Mouse (Mus musculus) stomach, embryonic 16.5 days (tissue): Measurements from ENCODE around the gene Ank2. TPM values are rescaled to one million over a fixed set of nuclear protein-coding genes. Genes with fewer than 3 reads are reported as not detected.

Experiments used
- ATAC-seq: fragments of 200-750 bp; cut with Nextera tagmentation; 2 replicates; pipeline ENCODE4 v1.8.0; 2017; ENCODE audit warnings: moderate number of reproducible peaks, moderate TSS enrichment; ENCODE audit not compliant: insufficient read depth, low FRiP score
- H3K27ac ChIP-seq: fragments of 300-500 bp; sonication (generic); 2 replicates; pipeline ENCODE4 v1.5.1; 2014; ENCODE audit warnings: low read length
- H3K27me3 ChIP-seq: fragments of 300-500 bp; sonication (generic); 2 replicates; pipeline ENCODE4 v1.6.1; 2014; ENCODE audit warnings: low read length, control low read depth, mixed read lengths; ENCODE audit not compliant: control insufficient read depth, insufficient read depth
- H3K36me3 ChIP-seq: fragments of 300-500 bp; sonication (generic); 2 replicates; pipeline ENCODE4 v1.6.1; 2014; ENCODE audit warnings: low read length; ENCODE audit not compliant: control insufficient read depth, insufficient read depth
- H3K4me1 ChIP-seq: fragments of 300-500 bp; sonication (generic); 2 replicates; pipeline ENCODE4 v1.6.1; 2014; ENCODE audit warnings: low read length, control low read depth, mixed read lengths; ENCODE audit not compliant: control insufficient read depth, insufficient read depth
- H3K4me2 ChIP-seq: fragments of 300-500 bp; sonication (generic); 2 replicates; pipeline ENCODE4 v1.6.1; 2014; ENCODE audit warnings: low read depth, low read length, mixed read lengths
- H3K4me3 ChIP-seq: fragments of 300-500 bp; sonication (generic); replicated peaks from 2 replicates; pipeline ENCODE4 v1.5.1; 2014; ENCODE audit warnings: mild to moderate bottlenecking, low read length
- H3K9ac ChIP-seq: fragments of 300-500 bp; sonication (generic); 2 replicates; pipeline ENCODE4 v1.6.1; 2014; ENCODE audit warnings: low read length
- H3K9me3 ChIP-seq: fragments of 300-500 bp; sonication (generic); replicated peaks from 2 replicates; pipeline ENCODE4 v1.6.1; 2016; ENCODE audit warnings: low read length, control low read depth; ENCODE audit not compliant: control insufficient read depth
- WGBS: fragments of 180-500 bp; shearing (Covaris S2); extraction: QIAGEN DNeasy Blood & Tissue Kit; methylation state at CpG from one replicate; pipeline ENCODE4 v1.1.7; 2014; 5-methylcytosine and 5-hydroxymethylcytosine counted together
- polyA plus RNA-seq: library from polyadenylated mRNA; unstranded; fragments of >200 nt; fragmentation: Nextera tagmentation; extraction: Ambion mirVana; gene quantifications from 2 replicates; pipeline ENCODE4 v1.2.1, GENCODE M21; 2015

Ank2 gene
- polyA plus RNA-seq, 1 experiment from 2014 or later = 40.0 TPM

DNA sequence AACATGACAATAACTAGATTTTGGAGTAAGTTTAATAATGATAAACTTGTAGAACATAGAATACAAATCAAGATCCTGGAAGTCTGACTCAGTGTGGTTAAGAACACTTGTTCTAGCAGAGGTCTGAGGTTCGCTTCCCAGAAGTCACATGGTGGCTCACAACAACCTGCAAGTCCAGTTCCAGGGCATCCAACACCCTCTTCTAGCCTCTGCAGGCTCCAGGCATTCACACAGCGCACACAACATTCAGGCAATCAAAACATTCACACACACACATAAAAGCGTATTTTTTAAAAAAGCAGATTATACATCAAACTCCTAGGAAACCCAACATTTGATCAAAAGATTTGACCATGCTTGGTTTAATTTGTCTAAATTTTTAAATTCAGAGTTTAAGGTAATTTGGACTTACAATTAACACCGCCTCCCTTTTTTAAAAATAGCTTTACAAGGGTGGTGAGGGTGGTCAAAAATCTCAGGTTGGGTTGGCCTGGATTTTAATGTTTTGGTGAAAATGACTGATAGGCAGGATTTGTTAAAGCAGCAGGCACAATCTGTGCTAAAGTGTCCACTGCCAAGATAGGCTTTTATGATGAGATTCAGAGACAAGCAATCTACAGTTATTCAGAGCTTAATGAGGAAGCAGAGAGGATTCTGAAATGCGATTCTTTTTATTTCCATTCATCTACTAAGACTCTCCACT lies 310.9 kb downstream of the Ank2 start:
- 82% methylated on average over 5 of the region's 5 CpGs for WGBS
- Histone ChIP-seq H3K9ac (no peak overlapping the region), H3K4me1 (no peaks in the 10 kb centered on the region), H3K36me3 (no peaks in the 10 kb centered on the region), H3K9me3 (no peaks in the 10 kb centered on the region), H3K4me3 (no peak overlapping the region), H3K27ac (no peak overlapping the region), H3K27me3 (no peaks in the 10 kb centered on the region), H3K4me2 (no peak overlapping the region)
- no peak for ATAC-seq

- no peak overlapping the region for H3K4me3 ChIP-seq
- 76% methylated on average over 2 of the region's 2 CpGs for WGBS
- no peaks in the 10 kb centered on the region for H3K27me3 ChIP-seq
- no peak for ATAC-seq
- no peaks in the 10 kb centered on the region for H3K9me3 ChIP-seq
- H3K9ac ChIP-seq = no peak overlapping the region
- no peaks in the 10 kb centered on the region for H3K36me3 ChIP-seq
- H3K4me1 ChIP-seq = no peaks in the 10 kb centered on the region
- no peak overlapping the region for H3K27ac ChIP-seq
- H3K4me2 ChIP-seq = no peak overlapping the region
These were observed 312.1 kb downstream of the Ank2 start for GRCm38 (mm10) chr3:127187081-127187480.

DNA sequence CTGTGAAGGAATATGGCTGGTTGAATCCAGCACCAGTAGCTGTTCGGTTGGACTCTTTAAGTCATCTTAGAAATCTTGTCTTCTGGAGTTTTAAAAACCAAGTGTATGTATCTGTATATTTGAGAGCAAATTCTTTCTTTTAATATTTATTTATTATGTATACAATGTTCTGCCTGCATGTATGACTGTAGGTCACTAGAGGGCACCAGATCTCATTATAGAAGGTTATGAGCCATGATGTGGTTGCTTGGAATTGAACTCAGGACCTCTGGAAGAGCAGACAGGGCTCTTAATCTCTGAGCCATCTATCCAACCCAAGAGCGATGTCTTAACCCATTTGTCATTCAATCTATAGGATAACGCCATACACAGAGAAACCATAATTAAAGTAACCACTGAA lies 312.9 kb downstream of the Ank2 start:
- H3K9me3 ChIP-seq = no peaks in the 10 kb centered on the region
- H3K4me2 ChIP-seq = no peak overlapping the region
- H3K9ac ChIP-seq = no peak overlapping the region
- no peak for ATAC-seq
- H3K4me1 ChIP-seq = no peaks in the 10 kb centered on the region
- WGBS = 86% methylated on average over 3 of the region's 3 CpGs
- no peak overlapping the region for H3K27ac ChIP-seq
- no peak overlapping the region for H3K4me3 ChIP-seq
- H3K36me3 ChIP-seq = no peaks in the 10 kb centered on the region
- no peaks in the 10 kb centered on the region for H3K27me3 ChIP-seq

DNA sequence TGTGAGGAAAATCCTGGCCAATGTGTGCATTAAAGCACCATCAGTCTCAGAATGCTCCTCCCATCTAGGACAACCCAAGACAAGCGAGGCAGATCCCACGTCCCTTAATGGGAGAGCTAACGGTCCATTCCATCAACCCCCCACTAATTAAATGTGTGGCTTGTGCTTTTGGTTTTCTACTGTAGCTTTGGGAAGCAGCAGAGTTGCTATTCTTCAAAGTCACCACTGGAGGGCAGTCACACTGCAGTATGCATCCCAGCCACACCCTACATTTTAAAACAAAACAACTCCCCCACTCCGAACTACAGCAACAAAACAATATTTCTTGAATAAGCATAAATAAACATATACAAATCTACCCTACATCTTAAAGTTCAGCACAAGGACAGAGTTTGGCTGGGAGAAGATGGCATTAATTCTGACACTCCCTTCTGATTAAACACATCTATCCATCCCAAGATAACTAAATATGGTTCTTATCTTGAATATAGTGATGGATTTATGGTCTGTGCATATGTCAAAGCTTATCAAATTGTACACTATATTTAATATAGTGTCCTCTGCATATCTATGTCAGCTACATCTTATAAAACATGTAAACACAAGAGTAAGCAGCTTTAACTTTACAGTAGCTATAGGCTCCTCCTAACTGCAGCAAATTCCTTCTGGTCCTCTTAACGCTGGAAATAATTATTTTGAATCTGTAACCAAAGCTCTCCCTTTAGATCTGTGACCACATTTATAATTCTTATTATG lies 315.0 kb downstream of the Ank2 start:
- Histone ChIP-seq H3K27ac (no peak overlapping the region), H3K36me3 (no peaks in the 10 kb centered on the region), H3K4me2 (no peak overlapping the region), H3K4me3 (no peak overlapping the region), H3K9ac (no peak overlapping the region), H3K27me3 (no peaks in the 10 kb centered on the region), H3K9me3 (no peaks in the 10 kb centered on the region), H3K4me1 (no peaks in the 10 kb centered on the region)
- WGBS = 14% methylated on average over 5 of the region's 5 CpGs
- ATAC-seq = no peak

DNA sequence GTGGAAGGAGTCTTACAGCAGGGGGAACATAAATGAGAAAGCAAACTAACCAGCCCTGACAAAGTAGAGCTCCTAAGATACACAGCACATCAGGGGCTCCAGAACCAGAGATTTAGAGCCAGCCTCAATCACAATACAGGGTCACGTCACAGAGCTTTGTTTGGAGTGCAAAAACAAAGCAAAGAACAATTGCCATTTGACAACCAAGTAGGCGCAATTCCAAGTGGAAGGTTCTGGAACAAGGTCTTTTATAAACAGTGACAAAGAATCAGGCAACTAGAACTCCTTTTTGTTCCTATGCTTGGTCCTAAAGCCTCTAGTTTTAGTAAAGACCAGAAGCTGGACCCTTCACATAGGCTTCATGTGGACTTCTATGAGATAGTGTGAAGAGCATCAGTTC lies 326.5 kb downstream of the Ank2 start:
- H3K4me3 ChIP-seq = no peak overlapping the region
- H3K36me3 ChIP-seq = no peaks in the 10 kb centered on the region
- H3K9ac ChIP-seq = no peak overlapping the region
- no peaks in the 10 kb centered on the region for H3K4me1 ChIP-seq
- H3K27me3 ChIP-seq = no peaks in the 10 kb centered on the region
- no peak overlapping the region for H3K4me2 ChIP-seq
- no peak for ATAC-seq
- H3K9me3 ChIP-seq = no peaks in the 10 kb centered on the region
- WGBS = 82% methylated on average over 2 of the region's 2 CpGs
- no peak overlapping the region for H3K27ac ChIP-seq

DNA sequence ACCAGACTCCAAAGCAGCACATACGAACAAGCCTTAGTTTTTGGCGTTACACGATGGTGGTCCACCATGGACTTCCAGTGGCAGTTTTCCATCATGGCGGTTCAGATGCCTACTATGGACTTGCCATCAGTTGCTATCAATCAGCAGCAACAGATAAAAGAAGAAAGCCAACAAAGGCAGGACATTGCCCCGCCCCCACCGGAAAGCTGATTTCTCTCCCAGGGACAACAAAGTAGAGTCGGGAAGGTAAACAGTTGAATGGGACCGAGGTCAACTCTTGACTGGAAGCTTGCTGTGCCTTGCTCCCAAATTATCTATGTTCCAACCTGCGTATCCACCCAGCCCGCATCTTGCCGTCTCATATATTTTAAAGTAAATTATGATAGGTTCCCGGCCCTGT lies 328.9 kb downstream of the Ank2 start:
- H3K4me1 ChIP-seq = no peaks in the 10 kb centered on the region
- H3K9ac ChIP-seq = no peak overlapping the region
- H3K27me3 ChIP-seq = no peaks in the 10 kb centered on the region
- ATAC-seq = no peak
- H3K27ac ChIP-seq = no peak overlapping the region
- no peak overlapping the region for H3K4me3 ChIP-seq
- H3K9me3 ChIP-seq = no peaks in the 10 kb centered on the region
- H3K36me3 ChIP-seq = no peaks in the 10 kb centered on the region
- no peak overlapping the region for H3K4me2 ChIP-seq
- WGBS = 75% methylated on average over 12 of the region's 12 CpGs

GRCm38 (mm10) chr3:127169114-127169513 lies 330.0 kb downstream of the Ank2 start:
- H3K4me1 ChIP-seq = no peaks in the 10 kb centered on the region

DNA sequence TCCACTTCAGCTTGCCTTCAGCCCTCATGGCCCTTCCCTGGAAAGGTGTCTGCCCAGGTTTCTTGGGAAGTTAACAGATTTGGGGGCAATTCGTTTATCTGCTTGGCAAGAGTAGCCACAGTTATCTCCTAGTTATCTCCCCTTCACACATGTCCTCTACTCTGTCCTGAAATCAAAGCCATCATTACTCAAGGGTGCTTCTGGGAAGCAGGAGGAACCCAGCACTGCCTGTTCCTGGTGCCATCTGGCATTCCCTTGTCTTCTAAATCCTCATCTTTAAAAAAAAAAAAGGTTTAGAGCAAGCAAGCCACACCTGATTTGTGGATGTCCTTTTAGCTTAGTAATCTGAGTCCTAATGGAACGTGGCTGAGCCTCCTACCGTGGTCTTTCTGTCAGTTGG lies 335.4 kb downstream of the Ank2 start:
- H3K4me1 ChIP-seq = peaks cover 8% of the 10 kb centered on the region
- H3K27me3 ChIP-seq = no peaks in the 10 kb centered on the region; the same call in 1 of the 2 replicates
- H3K9ac ChIP-seq = no peak overlapping the region
- ATAC-seq = no peak
- H3K4me2 ChIP-seq = no peak overlapping the region
- 52% methylated on average over 3 of the region's 3 CpGs for WGBS
- no peak overlapping the region for H3K27ac ChIP-seq
- H3K36me3 ChIP-seq = no peaks in the 10 kb centered on the region
- no peaks in the 10 kb centered on the region for H3K9me3 ChIP-seq
- no peak overlapping the region for H3K4me3 ChIP-seq

More at GRCm38 (mm10) chr3:127169114-127169513, 330.0 kb downstream of the Ank2 start:
- H3K4me2 ChIP-seq = no peak overlapping the region
- 66% methylated on average over 1 of the region's 1 CpGs for WGBS
- no peak for ATAC-seq
- no peaks in the 10 kb centered on the region for H3K9me3 ChIP-seq
- H3K36me3 ChIP-seq = no peaks in the 10 kb centered on the region
- H3K9ac ChIP-seq = no peak overlapping the region
- H3K4me3 ChIP-seq = no peak overlapping the region
- H3K27ac ChIP-seq = no peak overlapping the region
- no peaks in the 10 kb centered on the region for H3K27me3 ChIP-seq

GRCm38 (mm10) chr3:127161998-127162712 lies 337.0 kb downstream of the Ank2 start:
- peaks cover 8% of the 10 kb centered on the region for H3K4me1 ChIP-seq
- H3K36me3 ChIP-seq = no peaks in the 10 kb centered on the region
- peak overlapping the region; percentile 72 for H3K9ac ChIP-seq
- peak; percentile 86 for ATAC-seq
- no peaks in the 10 kb centered on the region; the same call in 1 of the 2 replicates for H3K27me3 ChIP-seq
- H3K4me2 ChIP-seq = peak overlapping the region; percentile 99
- H3K9me3 ChIP-seq = no peaks in the 10 kb centered on the region
- H3K27ac ChIP-seq = no peak overlapping the region
- WGBS = under 1% methylated on average over 41 of the region's 41 CpGs
- H3K4me3 ChIP-seq = peak overlapping the region; percentile 67
